Mouse (Mus musculus): ENCODE measurements around the gene Gm4559. TPM values are rescaled to one million over a fixed set of nuclear protein-coding genes. Genes with fewer than 3 reads are reported as not detected.
A peak's percentile ranks its signal among the peaks of the same experiment; 100 is the strongest.
"Not testable (repeated sequence)": the region's sequence is repeated elsewhere in the genome, so short reads cannot be mapped to it uniquely, and the experiment has no call there.

Gm4559 gene
- total RNA-seq, 1 experiment from 2014 or later, result not detected

GRCm38 (mm10) chr7:142284615-142285080 is 10.5 kb upstream of the Gm4559 start:
- ATAC-seq (replicated peaks in 1 of 2; ENCODE audit: insufficient read depth in 1 of 2, low FRiP score in 2 of 2, low TSS enrichment in 1 of 2, low read depth in 1 of 2, poor library complexity in 2 of 2, severe bottlenecking in 2 of 2), result peak; percentile 60 to 66

GRCm38 (mm10) chr7:142284023-142284591 is 9.9 kb upstream of the Gm4559 start:
- ATAC-seq (replicated peaks in 1 of 2; ENCODE audit: insufficient read depth in 1 of 2, low FRiP score in 2 of 2, low TSS enrichment in 1 of 2, low read depth in 1 of 2, poor library complexity in 2 of 2, severe bottlenecking in 2 of 2), result peak; percentile 81 to 85

GRCm38 (mm10) chr7:142282847-142283246 is 8.7 kb upstream of the Gm4559 start:
- not testable (repeated sequence) for ATAC-seq (replicated peaks in 1 of 2; ENCODE audit: insufficient read depth in 1 of 2, low FRiP score in 2 of 2, low TSS enrichment in 1 of 2, low read depth in 1 of 2, poor library complexity in 2 of 2, severe bottlenecking in 2 of 2)

GRCm38 (mm10) chr7:142279291-142279690 is 5.1 kb upstream of the Gm4559 start:
- not testable (repeated sequence) for ATAC-seq (replicated peaks in 1 of 2; ENCODE audit: insufficient read depth in 1 of 2, low FRiP score in 2 of 2, low TSS enrichment in 1 of 2, low read depth in 1 of 2, poor library complexity in 2 of 2, severe bottlenecking in 2 of 2)

GRCm38 (mm10) chr7:142278183-142278582 is 4.0 kb upstream of the Gm4559 start:
- peak; percentile 66 to 85 for ATAC-seq (replicated peaks in 1 of 2; ENCODE audit: insufficient read depth in 1 of 2, low FRiP score in 2 of 2, low TSS enrichment in 1 of 2, low read depth in 1 of 2, poor library complexity in 2 of 2, severe bottlenecking in 2 of 2)

- not testable (repeated sequence) for ATAC-seq (replicated peaks in 1 of 2; ENCODE audit: insufficient read depth in 1 of 2, low FRiP score in 2 of 2, low TSS enrichment in 1 of 2, low read depth in 1 of 2, poor library complexity in 2 of 2, severe bottlenecking in 2 of 2)
Measured at GRCm38 (mm10) chr7:142258254-142258653, 15.9 kb downstream of the Gm4559 start, which contains the start of gene Gm2431. Gene Gm2431 (minus strand): TSS chr7:142258354.

- peak in 1 of 2 experiments; percentile 74; a peak in 3 of 4 replicates for ATAC-seq (replicated peaks in 1 of 2; ENCODE audit: insufficient read depth in 1 of 2, low FRiP score in 2 of 2, low TSS enrichment in 1 of 2, low read depth in 1 of 2, poor library complexity in 2 of 2, severe bottlenecking in 2 of 2)
Measured at GRCm38 (mm10) chr7:142255517-142255916, 18.6 kb downstream of the Gm4559 start.

- peak; percentile 43 to 51; a peak in 1 of 4 replicates for ATAC-seq (replicated peaks in 1 of 2; ENCODE audit: insufficient read depth in 1 of 2, low FRiP score in 2 of 2, low TSS enrichment in 1 of 2, low read depth in 1 of 2, poor library complexity in 2 of 2, severe bottlenecking in 2 of 2)
Measured at GRCm38 (mm10) chr7:142249824-142250223, 24.3 kb downstream of the Gm4559 start.

GRCm38 (mm10) chr7:142240978-142241377 is 33.2 kb downstream of the Gm4559 start, which contains the start of gene Gm40460:
Gene Gm40460 (minus strand): TSS chr7:142241078.
- ATAC-seq (replicated peaks in 1 of 2; ENCODE audit: insufficient read depth in 1 of 2, low FRiP score in 2 of 2, low TSS enrichment in 1 of 2, low read depth in 1 of 2, poor library complexity in 2 of 2, severe bottlenecking in 2 of 2), result no peak

GRCm38 (mm10) chr7:142231540-142231939 is 42.6 kb downstream of the Gm4559 start:
- no peak for ATAC-seq (replicated peaks in 1 of 2; ENCODE audit: insufficient read depth in 1 of 2, low FRiP score in 2 of 2, low TSS enrichment in 1 of 2, low read depth in 1 of 2, poor library complexity in 2 of 2, severe bottlenecking in 2 of 2)

GRCm38 (mm10) chr7:142229871-142230270 is 44.3 kb downstream of the Gm4559 start, which contains the start of gene Krtap5-5:
Gene Krtap5-5 (minus strand): TSS chr7:142229971.
- not testable (repeated sequence) for ATAC-seq (replicated peaks in 1 of 2; ENCODE audit: insufficient read depth in 1 of 2, low FRiP score in 2 of 2, low TSS enrichment in 1 of 2, low read depth in 1 of 2, poor library complexity in 2 of 2, severe bottlenecking in 2 of 2)

- peak in 1 of 2 experiments; percentile 46; a peak in 1 of 4 replicates for ATAC-seq (replicated peaks in 1 of 2; ENCODE audit: insufficient read depth in 1 of 2, low FRiP score in 2 of 2, low TSS enrichment in 1 of 2, low read depth in 1 of 2, poor library complexity in 2 of 2, severe bottlenecking in 2 of 2)
Measured at GRCm38 (mm10) chr7:142224518-142224917, 49.6 kb downstream of the Gm4559 start.

Other genes with a start within 250 kb of the Gm4559 start
- 53.6 and 72.9 TPM in 2 replicates for gene Mob2, start 213.3 kb downstream of the Gm4559 start, total RNA-seq (2017)
- gene Dusp8, start 178.5 kb downstream of the Gm4559 start, total RNA-seq (2017), result 0.15 TPM in 1 of 2 replicates, not detected in the other
- not detected in 2 replicates for gene Gm45618, start 153.6 kb downstream of the Gm4559 start, total RNA-seq (2017)
- gene Gm39115, start 138.3 kb downstream of the Gm4559 start, total RNA-seq (2017), result not detected in 2 replicates
- not detected in 2 replicates for gene Gm45337, start 129.8 kb downstream of the Gm4559 start, total RNA-seq (2017)
- gene Gm29735, start 117.2 kb downstream of the Gm4559 start, total RNA-seq (2017), result not detected in 2 replicates
- not detected in 2 replicates for gene Gm4553, start 108.6 kb downstream of the Gm4559 start, total RNA-seq (2017)
- gene Krtap5-2, start 98.4 kb downstream of the Gm4559 start, total RNA-seq (2017), result not detected in 2 replicates
- not detected in 2 replicates for gene Gm10153, start 84.0 kb downstream of the Gm4559 start, total RNA-seq (2017)
- gene Krtap5-3, start 73.0 kb downstream of the Gm4559 start, total RNA-seq (2017), result not detected in 2 replicates
- not detected in 2 replicates for gene Gm7579, start 62.5 kb downstream of the Gm4559 start, total RNA-seq (2017)
- not detected in 2 replicates for gene Krtap5-5, start 44.4 kb downstream of the Gm4559 start, total RNA-seq (2017)
- gene Gm40460, start 33.3 kb downstream of the Gm4559 start, total RNA-seq (2017), result not detected in 2 replicates
- not detected in 2 replicates for gene Gm2431, start 16.0 kb downstream of the Gm4559 start, total RNA-seq (2017)
- not detected in 2 replicates for gene Krtap5-1, start 22.8 kb upstream of the Gm4559 start, total RNA-seq (2017)
- gene Krtap5-4, start 29.2 kb upstream of the Gm4559 start, total RNA-seq (2017), result not detected in 2 replicates
- gene Ifitm10, start 99.4 kb upstream of the Gm4559 start, total RNA-seq (2017), result not detected in 2 replicates
- 18.0 and 43.2 TPM in 2 replicates for gene Gm49369, start 108.3 kb upstream of the Gm4559 start, total RNA-seq (2017)
- gene Ctsd, start 113.7 kb upstream of the Gm4559 start, total RNA-seq (2017), result 123 and 168 TPM in 2 replicates
- not detected in 2 replicates for gene Syt8, start 160.5 kb upstream of the Gm4559 start, total RNA-seq (2017)
- gene Tnni2, start 167.4 kb upstream of the Gm4559 start, total RNA-seq (2017), result 8.2 and 12.3 TPM in 2 replicates
- 233 and 282 TPM in 2 replicates for gene Lsp1, start 186.4 kb upstream of the Gm4559 start, total RNA-seq (2017)
- 0.55 and 9.3 TPM in 2 replicates for gene Tnnt3, start 224.5 kb upstream of the Gm4559 start, total RNA-seq (2017)